ENCODE assay signal across 12 mouse cellular contexts in the genomic region with DNA sequence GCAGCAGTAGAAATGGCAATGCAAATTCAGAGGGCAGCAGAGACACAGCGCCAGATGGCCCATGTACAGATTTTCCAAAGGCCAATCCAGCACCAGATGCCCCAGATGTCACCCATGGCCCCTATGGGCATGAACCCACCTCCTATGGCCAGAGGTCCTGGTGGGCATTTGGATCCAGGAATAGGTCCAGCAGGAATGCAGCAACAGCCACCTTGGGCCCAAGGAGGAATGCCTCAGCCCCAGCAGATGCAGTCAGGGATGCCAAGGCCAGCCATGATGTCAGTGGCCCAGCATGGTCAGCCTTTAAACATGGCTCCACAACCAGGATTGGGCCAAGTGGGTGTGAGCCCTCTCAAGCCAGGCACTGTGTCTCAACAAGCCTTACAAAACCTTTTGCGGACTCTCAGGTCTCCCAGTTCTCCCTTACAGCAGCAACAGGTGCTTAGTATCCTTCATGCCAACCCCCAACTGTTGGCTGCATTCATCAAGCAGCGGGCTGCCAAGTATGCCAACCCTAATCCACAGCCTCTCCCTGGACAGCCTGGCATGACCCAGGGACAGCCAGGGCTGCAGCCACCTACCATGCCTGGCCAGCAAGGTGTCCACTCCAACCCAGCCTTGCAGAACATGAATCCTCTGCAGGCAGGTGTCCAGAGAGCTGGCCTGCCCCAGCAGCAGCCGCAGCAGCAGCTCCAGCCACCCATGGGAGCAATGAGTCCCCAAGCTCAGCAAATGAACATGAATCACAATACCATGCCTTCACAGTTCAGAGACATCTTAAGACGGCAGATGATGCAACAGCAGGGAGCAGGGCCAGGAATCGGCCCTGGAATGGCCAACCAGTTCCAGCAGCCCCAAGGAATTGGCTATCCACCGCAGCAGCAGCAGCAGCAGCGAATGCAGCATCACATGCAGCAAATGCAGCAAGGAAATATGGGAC. TPM values are rescaled to one million over a fixed set of nuclear protein-coding genes. Genes with fewer than 3 reads are reported as not detected.
DNase-seq lines count a peak whose midpoint lies in the region; ATAC-seq and TF ChIP-seq lines count a peak whose summit lies in the region.
"Had no signal": no experiment of that assay in that cellular context is flagged by ENCODE, and none has a peak within 500 bp of the region (broad histone marks: within the 10 kb centered on the region; RNA-seq: fewer than 3 reads in every experiment).

No protein-coding gene starts in this region.

- H3K27me3 ChIP-seq in lung, postnatal 0 days (replicated peaks; ENCODE audit: insufficient read depth, low read length), result no peaks in the 10 kb centered on the region
- no peaks in the 10 kb centered on the region for H3K27me3 ChIP-seq in limb, embryonic 15.5 days
- no peaks in the 10 kb centered on the region for H3K27me3 ChIP-seq in midbrain, embryonic 11.5 days (ENCODE audit: control insufficient read depth, insufficient read depth, low read length)
- H3K27me3 ChIP-seq: hindbrain, embryonic 13.5 days had no signal

- no peak overlapping the region for H3K27ac ChIP-seq in lung, postnatal 0 days (ENCODE audit: low read length)
- H3K27ac ChIP-seq in limb, embryonic 15.5 days, result no peak overlapping the region
- no peak overlapping the region for H3K27ac ChIP-seq in midbrain, embryonic 11.5 days (ENCODE audit: low read depth, low read length)
- H3K27ac ChIP-seq: hindbrain, embryonic 13.5 days; macrophage had no signal

- H3K4me1 ChIP-seq in lung, postnatal 0 days (ENCODE audit: insufficient read depth, low read depth, low read length), result no peaks in the 10 kb centered on the region
- no peaks in the 10 kb centered on the region for H3K4me1 ChIP-seq in limb, embryonic 15.5 days
- H3K4me1 ChIP-seq in midbrain, embryonic 11.5 days (ENCODE audit: control insufficient read depth, insufficient read depth, low read length), result no peaks in the 10 kb centered on the region
- H3K4me1 ChIP-seq: hindbrain, embryonic 13.5 days had no signal

- 89% methylated on average over 8 of the region's 8 CpGs for WGBS in lung, postnatal 0 days
- WGBS in limb, embryonic 15.5 days, result 94% methylated on average over 8 of the region's 8 CpGs
- WGBS in midbrain, embryonic 11.5 days, result 93% methylated on average over 8 of the region's 8 CpGs

- no peak overlapping the region for H3K4me2 ChIP-seq in lung, postnatal 0 days (replicated peaks; ENCODE audit: low read depth, low read length)
- no peak overlapping the region for H3K4me2 ChIP-seq in limb, embryonic 15.5 days
- no peak overlapping the region for H3K4me2 ChIP-seq in midbrain, embryonic 11.5 days
- H3K4me2 ChIP-seq: hindbrain, embryonic 13.5 days had no signal

- H3K4me3 ChIP-seq in lung, postnatal 0 days (ENCODE audit: low read depth, low read length), result no peak overlapping the region
- H3K4me3 ChIP-seq in limb, embryonic 15.5 days, result no peak overlapping the region
- H3K4me3 ChIP-seq in midbrain, embryonic 11.5 days (ENCODE audit: low read depth, low read length), result no peak overlapping the region
- H3K4me3 ChIP-seq: hindbrain, embryonic 13.5 days; myocyte had no signal

- H3K9ac ChIP-seq in lung, postnatal 0 days (replicated peaks; ENCODE audit: low read depth), result no peak overlapping the region
- H3K9ac ChIP-seq in limb, embryonic 15.5 days, result no peak overlapping the region
- H3K9ac ChIP-seq in midbrain, embryonic 11.5 days (ENCODE audit: low read length), result no peak overlapping the region
- H3K9ac ChIP-seq: hindbrain, embryonic 13.5 days had no signal

- no peaks in the 10 kb centered on the region for H3K9me3 ChIP-seq in lung, postnatal 0 days (ENCODE audit: low read length)
- H3K9me3 ChIP-seq in limb, embryonic 15.5 days, result no peaks in the 10 kb centered on the region
- no peaks in the 10 kb centered on the region for H3K9me3 ChIP-seq in midbrain, embryonic 11.5 days (ENCODE audit: control insufficient read depth, low read length)
- H3K9me3 ChIP-seq: hindbrain, embryonic 13.5 days had no signal

- TF ChIP-seq EP300 in lung, postnatal 0 days (IDR thresholded peaks at IDR 0.05), result no peak

- TF ChIP-seq CTCF in lung, postnatal 0 days (IDR thresholded peaks at IDR 0.05), result no peak

- DNase-seq in adrenal gland, postnatal 10 days, result peak; percentile 63
- DNase-seq in adrenal gland, adult 8-10 months, result no peak
- peak; percentile 8 for DNase-seq in lung, postnatal 0 days (ENCODE audit: low spot score)
- no peak for DNase-seq in lung, adult 18-20 months
- peak; percentile 57 to 60 for DNase-seq in cerebellum, postnatal 36 days
- no peak for DNase-seq in midbrain, embryonic 11.5 days (ENCODE audit: low spot score, missing footprints)
- DNase-seq: thymus, postnatal 36 days had no signal

- H3K36me3 ChIP-seq in lung, postnatal 0 days (ENCODE audit: insufficient read depth, low read length), result peaks cover 36% of the 10 kb centered on the region
- H3K36me3 ChIP-seq in limb, embryonic 15.5 days, result peaks cover 71% of the 10 kb centered on the region
- peaks cover 33% of the 10 kb centered on the region for H3K36me3 ChIP-seq in midbrain, embryonic 11.5 days (ENCODE audit: control insufficient read depth, insufficient read depth, low read length)

- ATAC-seq in lung, postnatal 0 days, result 0 out of 2 replicates have a peak, but pooled peaks have one; percentile 8
- ATAC-seq in limb, embryonic 15.5 days (ENCODE audit: insufficient number of reproducible peaks, low FRiP score, low TSS enrichment, low read depth), result peak; percentile 30; the same call in 1 of the 2 replicates
- ATAC-seq in erythroblast, adult 5-6 weeks (replicated peaks; ENCODE audit: low FRiP score, poor library complexity, severe bottlenecking), result no peak
- no peak for ATAC-seq in midbrain, embryonic 11.5 days (ENCODE audit: low FRiP score)

RNA-seq across cellular contexts. Expression of a gene that starts 13.9 kb away (rescaled TPM):
- 10 to 100 TPM; 16.4 to 19.7 TPM for total RNA-seq in adrenal gland, postnatal 10 days (2021)
- total RNA-seq in adrenal gland, adult 8-10 months (2022), result 10 to 100 TPM; 23.0 to 28.4 (median 24.5) TPM
- polyA plus RNA-seq in lung, postnatal 0 days (2015; fragmentation: Nextera tagmentation; extraction: Ambion mirVana), result 9.4 and 9.6 TPM in 2 replicates
- 16.5 and 17.9 TPM in 2 replicates for polyA plus RNA-seq in limb, embryonic 15.5 days (2015; fragmentation: Nextera tagmentation; extraction: Ambion mirVana)
- total RNA-seq in erythroblast, adult 5-6 weeks (2015; ENCODE audit: low replicate concordance), result 0.96 and 5.2 TPM in 2 replicates
- 4.5 and 9.8 TPM in 2 replicates for total RNA-seq in erythroblast, adult 5-6 weeks (2017; ENCODE audit: low replicate concordance)
- 27.8 and 30.5 TPM in 2 replicates for polyA plus RNA-seq in midbrain, embryonic 11.5 days (2014; fragmentation: Nextera tagmentation; extraction: Ambion mirVana)

RNA-seq across cellular contexts. Expression of a gene that starts 47.3 kb away (rescaled TPM):
- total RNA-seq in adrenal gland, postnatal 10 days (2021), result 1 to 10 TPM; 3.6 to 5.1 TPM
- total RNA-seq in adrenal gland, adult 8-10 months (2022), result 1 to 10 TPM; 2.2 to 5.7 (median 3.5) TPM
- 2.6 and 2.7 TPM in 2 replicates for polyA plus RNA-seq in lung, postnatal 0 days (2015; fragmentation: Nextera tagmentation; extraction: Ambion mirVana)
- 15.2 and 15.3 TPM in 2 replicates for polyA plus RNA-seq in limb, embryonic 15.5 days (2015; fragmentation: Nextera tagmentation; extraction: Ambion mirVana)
- total RNA-seq in erythroblast, adult 5-6 weeks (2015; ENCODE audit: low replicate concordance), result not detected in 2 replicates
- total RNA-seq in erythroblast, adult 5-6 weeks (2017; ENCODE audit: low replicate concordance), result 0.14 TPM in 1 of 2 replicates, not detected in the other
- 2.5 and 2.8 TPM in 2 replicates for polyA plus RNA-seq in midbrain, embryonic 11.5 days (2014; fragmentation: Nextera tagmentation; extraction: Ambion mirVana)

Comparison
In these comparisons a context has a peak if more than half of its experiments do, and no peak if none do; other contexts are left out.
1. DNase-seq: peak in adrenal gland, postnatal 10 days (single experiment), lung, postnatal 0 days (single experiment) and cerebellum, postnatal 36 days (2 of 2); none in adrenal gland, adult 8-10 months (single experiment), lung, adult 18-20 months (0 of 2) and midbrain, embryonic 11.5 days (single experiment).
2. ATAC-seq: peak in lung, postnatal 0 days (single experiment) and limb, embryonic 15.5 days (single experiment); none in erythroblast, adult 5-6 weeks (single experiment) and midbrain, embryonic 11.5 days (single experiment).